Mouse (Mus musculus) liver, postnatal 0 days (tissue): ENCODE measurements around the gene Ift52. TPM values are rescaled to one million over a fixed set of nuclear protein-coding genes. Genes with fewer than 3 reads are reported as not detected.

Experiments used
- ATAC-seq: fragments of 200-750 bp; cut with Nextera tagmentation; 2 replicates; pipeline ENCODE4 v1.8.0; 2017; ENCODE audit warnings: mild to moderate bottlenecking, moderate library complexity
- DNase-seq: peaks from one replicate; pipeline ENCODE4 v3.0.0-alpha.2; 2016
- H3K27ac ChIP-seq: fragments of 300-500 bp; sonication (generic); 2 replicates; pipeline ENCODE4 v1.5.1; 2014; ENCODE audit warnings: antibody characterized with exemption, moderate library complexity, mild to moderate bottlenecking, low read depth
- H3K27me3 ChIP-seq: fragments of 300-500 bp; sonication (generic); 2 replicates; pipeline ENCODE4 v1.6.1; 2014; ENCODE audit warnings: low read length, control low read depth, mixed read lengths; ENCODE audit not compliant: insufficient read depth
- H3K36me3 ChIP-seq: fragments of 300-500 bp; sonication (generic); replicated peaks from 2 replicates; pipeline ENCODE4 v1.6.1; 2014; ENCODE audit warnings: mild to moderate bottlenecking, control low read depth, low read length, moderate library complexity, mixed read lengths; ENCODE audit not compliant: insufficient read depth
- H3K4me1 ChIP-seq: fragments of 300-500 bp; sonication (generic); 2 replicates; pipeline ENCODE4 v1.6.1; 2014; ENCODE audit warnings: antibody characterized with exemption, mild to moderate bottlenecking, control low read depth; ENCODE audit not compliant: insufficient read depth
- H3K4me2 ChIP-seq: fragments of 300-500 bp; sonication (generic); 2 replicates; pipeline ENCODE4 v1.6.1; 2014; ENCODE audit warnings: low read depth, mild to moderate bottlenecking, low read length, moderate library complexity, mixed read lengths
- H3K4me3 ChIP-seq: fragments of 300-500 bp; sonication (generic); 2 replicates; pipeline ENCODE4 v1.5.1; 2014; ENCODE audit warnings: low read depth, low read length
- H3K9ac ChIP-seq: fragments of 300-500 bp; sonication (generic); replicated peaks from 2 replicates; pipeline ENCODE4 v1.6.1; 2014; ENCODE audit warnings: mild to moderate bottlenecking, moderate library complexity
- H3K9me3 ChIP-seq: fragments of 300-500 bp; sonication (generic); 2 replicates; pipeline ENCODE4 v1.6.1; 2016; ENCODE audit warnings: mild to moderate bottlenecking, control low read depth, low read length, mixed read lengths
- CTCF ChIP-seq: sonication (generic); IDR thresholded peaks from 2 replicates; pipeline ENCODE4 v1.5.1; 2016; ENCODE audit warnings: antibody characterized with exemption, low read depth
- EP300 ChIP-seq: IDR thresholded peaks from 2 replicates; pipeline ENCODE4 v1.6.1; 2016; ENCODE audit warnings: antibody characterized with exemption, low read depth, mild to moderate bottlenecking
- WGBS: fragments of 180-500 bp; shearing (Covaris S2); extraction: QIAGEN DNeasy Blood & Tissue Kit; methylation state at CpG from one replicate; pipeline ENCODE4 v1.1.7; 2014; ENCODE audit not compliant: insufficient replicate concordance; 5-methylcytosine and 5-hydroxymethylcytosine counted together
- microRNA-seq: library from miRNA; unstranded; fragments of <30 nt; microRNA quantifications from one replicate; pipeline ENCODE4, GENCODE M21; 2016
- polyA plus RNA-seq: library from polyadenylated mRNA; unstranded; fragments of >200 nt; fragmentation: Nextera tagmentation; extraction: Ambion mirVana; gene quantifications from 2 replicates; pipeline ENCODE4 v1.2.1, GENCODE M21; 2015

Ift52 gene
- polyA plus RNA-seq, 1 experiment from 2014 or later = 18.4 TPM

DNA sequence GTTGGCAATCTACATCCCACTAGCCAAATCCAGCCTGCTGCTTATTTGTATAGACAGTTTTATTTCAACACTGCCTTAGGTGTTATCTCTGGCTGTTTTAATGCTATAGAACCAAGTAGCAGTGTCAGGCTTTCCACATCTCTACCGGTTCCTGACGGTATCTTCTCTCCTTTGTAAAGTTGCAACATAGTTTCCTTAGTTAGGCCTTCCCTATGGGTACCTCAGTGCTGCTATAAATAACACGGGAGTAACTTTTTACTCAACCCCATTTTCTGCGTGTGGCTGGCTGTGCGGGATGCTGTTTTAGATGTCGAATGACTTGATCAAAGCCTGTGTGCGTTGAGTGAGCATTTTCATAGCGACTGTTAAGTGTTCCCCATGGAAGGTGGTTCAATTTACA is 69.4 kb downstream of the Ift52 start:
- TF ChIP-seq CTCF (no peak), EP300 (no peak)

DNA sequence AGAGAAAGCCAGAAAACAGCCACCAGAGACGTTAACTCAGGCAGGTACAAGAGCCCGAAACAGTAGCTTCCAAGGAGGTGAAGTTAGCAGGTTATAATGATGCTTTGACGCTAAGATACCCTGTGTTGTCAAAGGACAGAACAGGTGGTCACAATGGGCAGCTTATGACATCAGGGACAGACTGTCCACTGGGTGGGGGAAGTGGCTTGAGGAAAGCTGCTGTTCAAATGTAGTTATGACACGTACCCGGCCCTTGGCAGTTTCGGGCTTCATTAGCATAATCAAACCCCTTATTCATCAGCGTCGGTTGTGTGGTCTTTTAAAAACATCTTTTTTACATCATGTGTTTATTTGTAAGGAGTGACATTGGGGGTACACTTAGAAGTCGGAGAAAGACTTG is 70.6 kb downstream of the Ift52 start, which contains the start of gene Gtsf1l:
TSS of gene Gtsf1l (minus strand) at position 128 of the 400 bp plus-strand sequence.
- H3K4me3 ChIP-seq = no peak within 1 kb of the TSS
- peaks cover 10% of the 10 kb centered on the region; the same call in 1 of the 2 replicates for H3K36me3 ChIP-seq
- TF ChIP-seq CTCF (no peak), EP300 (no peak)
- H3K4me1 ChIP-seq = no peaks in the 10 kb centered on the region
- no peak for DNase-seq
- no peak within 1 kb of the TSS for H3K27ac ChIP-seq
- no peak for ATAC-seq
- no peaks in the 10 kb centered on the region for H3K9me3 ChIP-seq
- H3K4me2 ChIP-seq = no peak within 1 kb of the TSS
- WGBS = 80% methylated on average over 9 of the region's 9 CpGs
- H3K9ac ChIP-seq = no peak within 1 kb of the TSS
- H3K27me3 ChIP-seq = no peaks in the 10 kb centered on the region

More for the DNA sequence above, 69.4 kb downstream of the Ift52 start:
- H3K9me3 ChIP-seq = no peaks in the 10 kb centered on the region
- no peak overlapping the region for H3K27ac ChIP-seq
- H3K4me1 ChIP-seq = no peaks in the 10 kb centered on the region
- H3K4me2 ChIP-seq = no peak overlapping the region
- no peaks in the 10 kb centered on the region for H3K27me3 ChIP-seq
- H3K4me3 ChIP-seq = no peak overlapping the region
- DNase-seq (no peak), ATAC-seq (no peak)
- H3K36me3 ChIP-seq = peaks cover 15% of the 10 kb centered on the region
- 47% methylated on average over 8 of the region's 8 CpGs for WGBS
- no peak overlapping the region for H3K9ac ChIP-seq

DNA sequence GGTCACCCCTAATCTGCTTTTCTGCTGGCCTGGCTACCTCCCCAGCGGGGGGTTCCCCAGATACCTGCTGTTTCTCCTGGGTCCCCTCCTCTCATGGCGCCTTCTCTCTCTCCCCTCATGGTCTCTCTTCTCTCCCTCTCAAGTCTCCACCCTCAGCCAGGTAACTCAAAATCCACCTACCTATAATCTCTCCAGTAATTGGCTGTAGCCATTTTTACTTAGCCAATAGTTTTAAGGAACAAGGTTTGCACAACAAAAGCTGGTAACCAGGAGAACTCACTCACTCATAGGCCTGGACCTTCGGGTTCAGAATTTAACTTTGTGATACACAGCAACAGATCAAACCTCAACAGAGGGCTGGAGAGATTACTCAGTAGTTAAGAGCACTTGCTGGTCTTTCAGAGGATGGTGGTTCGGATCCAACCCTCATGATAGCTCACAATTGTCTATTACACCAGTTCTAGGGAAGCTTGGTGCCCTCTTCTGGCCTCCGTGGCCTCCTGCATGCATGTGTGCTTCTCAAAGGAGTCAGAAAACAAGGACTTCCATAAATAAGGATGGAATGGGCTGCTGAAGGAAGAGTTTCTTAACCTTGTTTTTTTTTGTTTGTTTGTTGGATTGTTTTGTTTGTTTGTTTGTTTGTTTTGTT is 72.4 kb downstream of the Ift52 start:
- ATAC-seq = 0 out of 2 replicates have a peak, but pooled peaks have one; percentile 23
- no peak overlapping the region for H3K27ac ChIP-seq
- DNase-seq = peak; percentile 51
- no peak overlapping the region for H3K4me2 ChIP-seq
- 70% methylated on average over 5 of the region's 5 CpGs for WGBS
- H3K4me1 ChIP-seq = 0 out of 2 replicates have a peak, but pooled peaks cover under 1% of the 10 kb centered on the region
- no peaks in the 10 kb centered on the region for H3K27me3 ChIP-seq
- no peaks in the 10 kb centered on the region for H3K9me3 ChIP-seq
- no peak overlapping the region for H3K9ac ChIP-seq
- H3K36me3 ChIP-seq = 0 out of 2 replicates have a peak, but pooled peaks cover 2% of the 10 kb centered on the region
- TF ChIP-seq CTCF (peak; percentile 66), EP300 (no peak)
- H3K4me3 ChIP-seq = no peak overlapping the region

DNA sequence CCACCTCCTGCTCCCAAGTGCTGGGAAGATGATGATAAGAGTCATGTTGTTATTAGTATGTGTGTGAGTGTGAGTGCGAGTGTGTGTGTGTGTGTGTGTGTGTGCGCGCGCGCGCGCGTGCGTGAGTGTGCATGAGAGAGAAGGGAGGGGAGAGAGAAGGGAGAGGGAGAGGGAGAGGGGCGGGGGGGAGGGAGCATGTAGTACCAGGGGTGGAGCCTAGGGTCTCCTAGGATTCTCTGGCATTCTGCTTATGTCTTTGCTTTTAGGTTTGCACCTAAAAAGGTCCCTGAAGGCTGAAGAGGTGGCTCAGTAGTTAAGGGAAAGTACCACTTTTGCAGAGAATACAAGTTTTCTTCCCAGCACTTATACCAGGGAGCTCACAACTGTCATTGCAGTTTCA is 77.8 kb downstream of the Ift52 start:
- Histone ChIP-seq H3K27me3 (no peaks in the 10 kb centered on the region), H3K36me3 (no peaks in the 10 kb centered on the region), H3K27ac (no peak overlapping the region), H3K4me3 (no peak overlapping the region), H3K4me2 (no peak overlapping the region), H3K9ac (no peak overlapping the region), H3K9me3 (no peaks in the 10 kb centered on the region), H3K4me1 (peaks cover 6% of the 10 kb centered on the region)
- ATAC-seq = no peak
- 86% methylated on average over 10 of the region's 10 CpGs for WGBS
- no peak for TF ChIP-seq CTCF
- TF ChIP-seq EP300 = no peak
- DNase-seq = no peak

Small RNAs within 50 kb of the gene (microRNA-seq; reads per million reads assigned to microRNA genes)
- gene Gm22174 (not detected), gene Mir7003 (not detected)

Other genes with a start within 250 kb of the Ift52 start
- 50.5 and 56.3 TPM in 2 replicates for gene Srsf6, start 85.8 kb upstream of the Ift52 start, polyA plus RNA-seq
- gene L3mbtl1, start 73.9 kb upstream of the Ift52 start, polyA plus RNA-seq = 0.06 TPM in 1 of 2 replicates, not detected in the other
- 9.4 and 14.0 TPM in 2 replicates for gene Sgk2, start 30.0 kb upstream of the Ift52 start, polyA plus RNA-seq
- 23.2 and 24.2 TPM in 2 replicates for gene Mybl2, start 37.3 kb downstream of the Ift52 start, polyA plus RNA-seq
- gene Gtsf1l, start 70.5 kb downstream of the Ift52 start, polyA plus RNA-seq = not detected in 2 replicates
- gene Tox2, start 185.8 kb downstream of the Ift52 start, polyA plus RNA-seq = 0.38 and 0.50 TPM in 2 replicates